Mouse (Mus musculus) bone marrow, adult 2 months (tissue): ENCODE results near the gene Kdelr1.

Experiments used
- CTCF ChIP-seq: fragments of 200-500 bp; IDR thresholded peaks from 2 replicates; pipeline ENCODE4 v1.5.1; 2011; ENCODE audit warnings: low read length, control low read depth; ENCODE audit not compliant: control insufficient read depth, insufficient read depth
- POLR2A ChIP-seq: fragments of 200-500 bp; IDR thresholded peaks from 2 replicates; pipeline ENCODE4 v1.6.1; 2011; ENCODE audit warnings: low read depth, mild to moderate bottlenecking, control low read depth, low read length, borderline replicate concordance; ENCODE audit not compliant: control insufficient read depth

- TF ChIP-seq CTCF (no peak), POLR2A (peak; percentile 55; the same call in 1 of the 2 replicates)
Observed at GRCm38 (mm10) chr7:45830427-45831127, 42.0 kb upstream of the Kdelr1 start, which contains the start of gene Grwd1.
